8 mouse cellular contexts compared by ENCODE assay signal in genomic region chr7:126008789-126009148, GRCm38 (mm10).
DNase-seq lines count a peak whose midpoint lies in the region; ATAC-seq and TF ChIP-seq lines count a peak whose summit lies in the region.

No protein-coding gene starts in this region.

- H3K27ac ChIP-seq in forebrain, embryonic 12.5 days: no peak overlapping the region
- H3K27ac ChIP-seq in midbrain, embryonic 15.5 days: no peak overlapping the region

- DNase-seq in brain, embryonic 14.5 days (ENCODE audit: low read depth): peak; percentile 93
- peak; percentile 76 for DNase-seq in layer of hippocampus, adult 9-10 months (ENCODE audit: low spot score)
- no peak for DNase-seq in heart, postnatal 36 days
- DNase-seq in lung, postnatal 36 days: no peak
- DNase-seq in heart, adult 18-20 months: no peak
- DNase-seq in thymus, postnatal 4 days: no peak

- H3K36me3 ChIP-seq in forebrain, embryonic 12.5 days (replicated peaks): no peaks in the 10 kb centered on the region
- no peaks in the 10 kb centered on the region for H3K36me3 ChIP-seq in midbrain, embryonic 15.5 days (replicated peaks)

- no peak overlapping the region for H3K4me2 ChIP-seq in forebrain, embryonic 12.5 days
- H3K4me2 ChIP-seq in midbrain, embryonic 15.5 days: no peak overlapping the region

- ATAC-seq in forebrain, embryonic 12.5 days (ENCODE audit: low FRiP score): peak; percentile 62
- 0 out of 2 replicates have a peak, but pooled peaks have one; percentile 34 for ATAC-seq in midbrain, embryonic 15.5 days (replicated peaks)

- intact Hi-C loops in heart, postnatal 36 days (cut with DNase I): no loop called here

- no peak overlapping the region for H3K9ac ChIP-seq in forebrain, embryonic 12.5 days
- H3K9ac ChIP-seq in midbrain, embryonic 15.5 days: no peak overlapping the region

- H3K4me1 ChIP-seq in forebrain, embryonic 12.5 days: peaks cover 66% of the 10 kb centered on the region
- H3K4me1 ChIP-seq in midbrain, embryonic 15.5 days: peaks cover 18% of the 10 kb centered on the region

- H3K9me3 ChIP-seq in forebrain, embryonic 12.5 days: no peaks in the 10 kb centered on the region
- H3K9me3 ChIP-seq in midbrain, embryonic 15.5 days: no peaks in the 10 kb centered on the region

- WGBS in forebrain, embryonic 12.5 days: 71% methylated on average over 7 of the region's 7 CpGs
- 27% methylated on average over 7 of the region's 7 CpGs for WGBS in midbrain, embryonic 15.5 days

- TF ChIP-seq POLR2A in brain, embryonic 14.5 days (IDR thresholded peaks at IDR 0.05; ENCODE audit: borderline replicate concordance, extremely low read depth, insufficient read depth, insufficient read length, poor library complexity, severe bottlenecking): no peak

- H3K4me3 ChIP-seq in forebrain, embryonic 12.5 days (replicated peaks): no peak overlapping the region
- H3K4me3 ChIP-seq in midbrain, embryonic 15.5 days: no peak overlapping the region

- no peak for TF ChIP-seq CTCF in brain, embryonic 14.5 days (IDR thresholded peaks at IDR 0.05; ENCODE audit: borderline replicate concordance, extremely low read depth, insufficient read depth, insufficient read length)

- H3K27me3 ChIP-seq in forebrain, embryonic 12.5 days: peaks cover 49% of the 10 kb centered on the region
- no peaks in the 10 kb centered on the region for H3K27me3 ChIP-seq in midbrain, embryonic 15.5 days (replicated peaks)

Comparison
In these comparisons a context has a peak if more than half of its experiments do, and no peak if none do; other contexts are left out.
1. DNase-seq: peak in brain, embryonic 14.5 days (single experiment) and layer of hippocampus, adult 9-10 months (single experiment); none in heart, postnatal 36 days (0 of 2), lung, postnatal 36 days (single experiment), heart, adult 18-20 months (0 of 2) and thymus, postnatal 4 days (single experiment).